Mouse (Mus musculus): ENCODE measurements around the gene Dact3.

DNA sequence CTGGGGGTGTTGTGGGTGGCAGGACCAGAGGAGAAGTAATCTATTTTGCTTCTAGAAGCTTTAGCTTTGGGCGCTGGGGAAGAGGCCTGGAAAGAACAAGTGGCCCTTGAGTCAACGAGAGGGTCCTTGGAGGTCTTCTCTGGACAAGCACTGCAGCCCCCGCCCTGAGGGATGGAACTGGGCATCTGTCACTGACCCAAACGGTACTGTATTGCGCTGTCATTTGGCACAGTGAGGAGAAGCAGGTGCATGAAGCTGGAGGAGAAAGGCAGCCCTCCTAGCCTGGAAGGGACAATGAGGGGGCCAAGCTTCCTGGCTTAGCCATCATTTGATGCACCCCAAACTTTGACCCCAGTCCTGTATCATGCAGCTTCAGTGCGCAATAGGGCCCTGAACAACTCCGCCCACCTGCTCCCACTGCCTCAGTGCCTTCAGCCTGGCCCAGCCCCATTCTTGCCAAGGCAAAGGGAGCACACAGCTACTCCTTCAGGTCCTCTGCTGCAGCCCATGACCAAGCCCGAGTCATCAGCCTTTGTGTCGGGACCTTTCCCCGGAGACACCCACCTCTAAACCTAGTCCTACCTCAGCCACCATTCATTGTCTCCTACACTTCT lies 47.4 kb downstream of the Dact3 start:
- TF ChIP-seq POLR2A (IDR thresholded peaks at IDR 0.05; ENCODE audit: control insufficient read depth in 1 of 2, insufficient read depth in 1 of 2, low read depth in 1 of 2, low read length in 2 of 2, poor library complexity in 1 of 2) (peak in 1 of 2 experiments; percentile 14; a peak in 2 of 4 replicates), EP300 (IDR thresholded peaks at IDR 0.05; ENCODE audit: low read depth in 1 of 2, low read length in 2 of 2) (no peak), CTCF (IDR thresholded peaks at IDR 0.05 in 2 of 3, conservative IDR thresholded peaks at IDR 0.05 in 1 of 3; ENCODE audit: control insufficient read depth in 1 of 3, insufficient read depth in 1 of 3, low read depth in 2 of 3, low read length in 3 of 3, poor library complexity in 1 of 3, severe bottlenecking in 1 of 3) (no peak), ZMIZ1 (IDR thresholded peaks at IDR 0.05; ENCODE audit: low read depth, low read length) (no peak), SMC3 (IDR thresholded peaks at IDR 0.05; ENCODE audit: low read depth, low read length) (no peak), GATA1 (IDR thresholded peaks at IDR 0.05; ENCODE audit: low read depth, low read length) (no peak), ZC3H11A (IDR thresholded peaks at IDR 0.05; ENCODE audit: low read depth, low read length) (no peak), E2F4 (IDR thresholded peaks at IDR 0.05; ENCODE audit: borderline replicate concordance, low read depth, low read length) (no peak), ETS1 (IDR thresholded peaks at IDR 0.05; ENCODE audit: low read depth, low read length) (no peak), USF1 (IDR thresholded peaks at IDR 0.05; ENCODE audit: low read depth, low read length) (no peak), ELF1 (IDR thresholded peaks at IDR 0.05; ENCODE audit: low read depth, low read length) (no peak), CHD1 (IDR thresholded peaks at IDR 0.05; ENCODE audit: low read depth, low read length) (no peak)

Data from MEL (cell line).